Mouse (Mus musculus) midbrain, postnatal 0 days (tissue): ENCODE data around the gene P4ha1. TPM values are rescaled to one million over a fixed set of nuclear protein-coding genes. Genes with fewer than 3 reads are reported as not detected.

Source experiments
- ATAC-seq: fragments of 200-750 bp; cut with Nextera tagmentation; 2 replicates; pipeline ENCODE4 v1.8.0; 2017; ENCODE audit warnings: moderate number of reproducible peaks, mild to moderate bottlenecking, moderate TSS enrichment, moderate library complexity; ENCODE audit not compliant: low FRiP score
- DNase-seq: peaks from one replicate; pipeline ENCODE4 v3.0.0-alpha.2; 2015; ENCODE audit warnings: low spot score
- H3K27ac ChIP-seq: fragments of 300-500 bp; sonication (generic); 2 replicates; pipeline ENCODE4 v1.5.1; 2014; ENCODE audit warnings: low read depth, mild to moderate bottlenecking, low read length, mixed read lengths
- H3K27me3 ChIP-seq: fragments of 300-500 bp; sonication (generic); 2 replicates; pipeline ENCODE4 v1.6.1; 2014; ENCODE audit warnings: low read length, control low read depth, mixed read lengths; ENCODE audit not compliant: insufficient read depth
- H3K36me3 ChIP-seq: fragments of 300-500 bp; sonication (generic); 2 replicates; pipeline ENCODE4 v1.6.1; 2014; ENCODE audit warnings: low read length, control low read depth, mixed read lengths; ENCODE audit not compliant: insufficient read depth
- H3K4me1 ChIP-seq: fragments of 300-500 bp; sonication (generic); 2 replicates; pipeline ENCODE4 v1.6.1; 2014; ENCODE audit warnings: mild to moderate bottlenecking, control low read depth, antibody characterized with exemption, low read length, mixed read lengths; ENCODE audit not compliant: insufficient read depth
- H3K4me2 ChIP-seq: fragments of 300-500 bp; sonication (generic); 2 replicates; pipeline ENCODE4 v1.6.1; 2014; ENCODE audit warnings: low read depth, mild to moderate bottlenecking, low read length, mixed read lengths; ENCODE audit not compliant: poor library complexity, severe bottlenecking
- H3K4me3 ChIP-seq: fragments of 300-500 bp; sonication (generic); 2 replicates; pipeline ENCODE4 v1.5.1; 2014; ENCODE audit warnings: low read depth, mild to moderate bottlenecking, low read length, moderate library complexity
- H3K9ac ChIP-seq: fragments of 300-500 bp; sonication (generic); replicated peaks from 2 replicates; pipeline ENCODE4 v1.6.1; 2014; ENCODE audit warnings: mild to moderate bottlenecking, low read length, moderate library complexity, mixed read lengths; ENCODE audit not compliant: poor library complexity, severe bottlenecking
- H3K9me3 ChIP-seq: fragments of 300-500 bp; sonication (generic); 2 replicates; pipeline ENCODE4 v1.6.1; 2016; ENCODE audit warnings: low read length, control low read depth
- CTCF ChIP-seq: IDR thresholded peaks from 2 replicates; pipeline ENCODE4 v1.5.1; 2016; ENCODE audit warnings: antibody characterized with exemption, mild to moderate bottlenecking
- WGBS: fragments of 180-500 bp; shearing (Covaris S2); extraction: QIAGEN DNeasy Blood & Tissue Kit; methylation state at CpG from one replicate; pipeline ENCODE4 v1.1.7; 2014; 5-methylcytosine and 5-hydroxymethylcytosine counted together
- polyA plus RNA-seq: library from polyadenylated mRNA; unstranded; fragments of >200 nt; fragmentation: Nextera tagmentation; extraction: Ambion mirVana; gene quantifications from 2 replicates; pipeline ENCODE4 v1.2.1, GENCODE M21; 2015
- total RNA-seq: library from RNA; depleted of rRNA; stranded (reverse); fragments of >200 nt; gene quantifications from 2 replicates; pipeline ENCODE4 v1.2.3, GENCODE M21; 2014

The P4ha1 gene
- total and polyA plus RNA-seq, 2 experiments from 2014 or later: 14.2 to 25.9 TPM

DNA sequence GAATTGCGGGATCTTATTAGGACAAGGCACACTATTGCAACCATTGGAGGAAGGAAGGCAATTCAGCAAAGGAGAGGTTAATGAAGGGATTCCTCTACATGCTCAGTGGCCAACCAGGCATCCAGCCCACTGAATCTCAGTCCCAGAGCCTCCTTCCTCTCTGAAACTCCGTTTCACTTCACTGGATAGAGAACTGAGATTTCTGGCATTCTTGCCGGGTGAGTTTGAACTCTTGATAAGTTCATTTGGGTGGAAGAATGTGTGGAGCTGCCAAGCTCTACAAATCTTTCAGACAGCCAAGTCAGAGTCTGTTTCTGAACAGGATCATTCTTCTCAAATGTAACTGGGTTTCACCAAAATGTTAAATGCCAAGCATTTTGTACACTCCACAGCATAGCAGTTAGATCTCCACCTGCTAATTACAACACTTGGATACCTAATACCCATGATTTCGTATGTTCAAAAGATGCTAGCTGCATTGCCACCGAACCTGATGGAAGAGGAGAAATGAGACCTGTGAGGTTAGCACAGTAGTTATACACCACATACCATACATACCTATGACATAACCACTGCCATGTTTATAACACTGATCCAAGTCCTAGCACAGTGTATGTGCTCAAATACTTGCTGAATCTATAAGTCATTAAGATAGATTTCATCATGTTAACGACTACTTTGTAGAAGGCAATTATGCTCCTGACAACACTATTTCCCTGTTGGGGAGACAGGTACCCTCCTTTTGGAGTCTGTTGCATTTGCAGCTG, 12.2 kb upstream of the P4ha1 start:
- no peak overlapping the region for H3K4me3 ChIP-seq
- 70% methylated on average over 6 of the region's 6 CpGs for WGBS
- ATAC-seq: no peak
- no peak overlapping the region for H3K27ac ChIP-seq
- no peak for DNase-seq
- no peaks in the 10 kb centered on the region for H3K36me3 ChIP-seq
- H3K9me3 ChIP-seq: no peaks in the 10 kb centered on the region
- no peak overlapping the region for H3K4me2 ChIP-seq
- H3K4me1 ChIP-seq: no peaks in the 10 kb centered on the region
- no peak for TF ChIP-seq CTCF
- H3K9ac ChIP-seq: no peak overlapping the region
- no peaks in the 10 kb centered on the region for H3K27me3 ChIP-seq

DNA sequence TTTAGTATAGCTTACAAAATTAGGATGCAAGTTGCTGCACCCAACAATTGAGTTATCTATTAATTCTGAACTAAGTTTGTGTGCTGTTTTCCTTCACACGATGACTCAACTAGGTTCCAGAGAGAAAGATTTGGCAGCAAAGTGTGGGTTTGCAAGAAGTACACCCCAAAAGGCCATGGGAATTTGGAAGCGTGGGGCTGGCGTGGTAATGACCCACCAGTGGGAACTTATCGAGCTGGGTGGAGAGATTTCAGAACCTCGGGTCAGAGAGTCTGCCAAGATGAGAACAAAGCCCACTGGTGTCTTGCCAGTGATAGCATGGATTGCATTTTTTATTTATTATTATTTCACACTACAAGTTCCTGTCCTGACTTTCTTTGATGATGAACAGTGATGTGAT, 11.2 kb upstream of the P4ha1 start:
- H3K27me3 ChIP-seq: no peaks in the 10 kb centered on the region
- WGBS: 91% methylated on average over 5 of the region's 5 CpGs

DNA sequence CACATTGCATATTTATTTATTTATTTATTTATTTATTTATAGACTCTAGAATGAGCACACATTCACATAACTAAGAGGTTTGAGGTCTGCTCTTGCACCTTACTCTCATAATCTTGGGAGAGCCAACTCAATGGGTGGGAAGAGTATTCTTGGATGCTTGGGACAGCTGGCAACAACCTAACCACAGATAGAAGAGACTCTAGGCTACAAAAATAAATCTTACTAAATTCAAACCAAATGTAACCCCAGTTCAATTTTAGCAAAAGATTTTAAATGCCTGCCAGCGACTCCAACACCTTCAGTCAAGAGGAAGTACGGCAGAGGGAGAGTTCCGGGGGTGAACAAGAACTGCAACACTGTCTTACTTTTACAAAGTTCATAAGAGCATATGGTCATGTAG, 2.0 kb upstream of the P4ha1 start:
- WGBS: 95% methylated on average over 3 of the region's 3 CpGs
- ATAC-seq: no peak
- H3K4me3 ChIP-seq: no peak overlapping the region

More for the DNA sequence above, 11.2 kb upstream of the P4ha1 start:
- Histone ChIP-seq H3K4me1 (no peaks in the 10 kb centered on the region), H3K4me2 (no peak overlapping the region), H3K4me3 (no peak overlapping the region), H3K36me3 (no peaks in the 10 kb centered on the region), H3K9me3 (no peaks in the 10 kb centered on the region), H3K27ac (no peak overlapping the region), H3K9ac (no peak overlapping the region)
- TF ChIP-seq CTCF: no peak
- ATAC-seq (no peak), DNase-seq (no peak)

DNA sequence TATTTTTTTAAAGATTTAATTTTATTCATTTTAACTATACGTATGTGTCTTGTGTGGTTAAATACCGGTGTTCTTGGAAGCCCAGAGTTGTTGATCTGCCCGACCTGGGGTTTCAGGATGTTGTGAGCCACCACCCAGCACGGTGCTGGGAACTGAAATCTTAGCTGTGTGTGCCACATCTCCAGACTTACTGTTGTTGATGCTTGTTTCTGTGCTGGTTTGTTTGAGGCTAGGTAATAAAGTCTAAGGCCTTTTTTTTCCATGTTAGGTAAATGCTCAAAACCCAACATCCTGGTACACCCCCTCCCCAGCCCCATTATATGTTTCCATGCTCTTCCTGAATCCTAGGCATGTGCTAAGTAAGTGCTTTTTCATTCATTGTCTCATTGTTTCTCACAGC, 825 bp upstream of the P4ha1 start:
- Histone ChIP-seq H3K9me3 (no peaks in the 10 kb centered on the region), H3K4me1 (no peaks in the 10 kb centered on the region)

More for the DNA sequence above, 2.0 kb upstream of the P4ha1 start:
- Histone ChIP-seq H3K27me3 (no peaks in the 10 kb centered on the region), H3K36me3 (no peaks in the 10 kb centered on the region), H3K4me1 (no peaks in the 10 kb centered on the region), H3K4me2 (no peak overlapping the region), H3K27ac (no peak overlapping the region), H3K9ac (no peak overlapping the region), H3K9me3 (no peaks in the 10 kb centered on the region)
- DNase-seq: no peak
- TF ChIP-seq CTCF: no peak

DNA sequence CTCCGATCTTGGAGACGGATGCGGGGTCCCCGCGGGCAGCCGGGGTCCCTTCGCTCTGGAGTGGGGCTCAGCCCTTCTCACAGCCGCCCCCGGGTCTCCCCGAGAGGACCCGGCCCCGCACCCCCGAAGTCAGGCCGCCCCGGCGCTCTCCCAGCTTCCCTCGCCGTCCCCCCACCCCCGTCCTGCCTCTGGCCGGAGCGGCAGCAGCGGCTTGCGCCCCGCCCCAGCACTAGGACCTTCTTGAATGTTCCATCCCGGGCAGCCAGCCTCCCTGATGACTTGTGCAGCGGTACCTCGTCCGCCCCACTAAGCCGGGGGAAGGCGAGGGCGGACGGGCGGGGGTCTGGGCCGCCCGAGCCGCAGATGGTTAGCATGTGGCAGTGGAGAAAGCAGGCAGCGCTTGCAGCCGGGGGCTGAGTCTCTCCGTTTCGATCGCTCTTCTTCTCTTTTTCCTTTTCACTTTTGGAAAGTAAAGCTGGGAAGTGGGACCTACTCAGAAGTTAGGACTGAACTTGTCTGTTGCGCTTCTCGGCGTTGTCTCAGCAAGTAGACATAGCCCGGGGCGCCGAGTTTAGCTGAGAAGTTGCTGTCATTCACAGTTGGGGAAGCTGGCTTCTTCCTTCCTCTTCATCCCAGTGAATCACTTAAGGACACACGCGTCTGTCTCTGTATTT, 529 bp downstream of the P4ha1 start:
- Histone ChIP-seq H3K27me3 (no peaks in the 10 kb centered on the region), H3K9ac (peak overlapping the region; percentile 84), H3K27ac (peak overlapping the region; percentile 83), H3K4me2 (peak overlapping the region; percentile 91), H3K4me1 (no peaks in the 10 kb centered on the region), H3K4me3 (peak overlapping the region; percentile 88), H3K36me3 (no peaks in the 10 kb centered on the region), H3K9me3 (no peaks in the 10 kb centered on the region)
- peak; percentile 69 for DNase-seq
- WGBS: under 1% methylated on average over 40 of the region's 49 CpGs
- TF ChIP-seq CTCF: no peak
- ATAC-seq: peak; percentile 71

More for the DNA sequence above, 825 bp upstream of the P4ha1 start:
- H3K9ac ChIP-seq: 0 out of 2 replicates have a peak overlapping the region, but pooled peaks have one; percentile 48
- ATAC-seq: no peak
- WGBS: 53% methylated on average over 4 of the region's 4 CpGs
- H3K4me3 ChIP-seq: peak overlapping the region; percentile 88
- H3K27ac ChIP-seq: 0 out of 2 replicates have a peak overlapping the region, but pooled peaks have one; percentile 48
- no peak for DNase-seq
- H3K4me2 ChIP-seq: peak overlapping the region; percentile 91; the same call in 1 of the 2 replicates
- no peaks in the 10 kb centered on the region for H3K27me3 ChIP-seq
- no peaks in the 10 kb centered on the region for H3K36me3 ChIP-seq
- TF ChIP-seq CTCF: no peak
